Mouse (Mus musculus) E14TG2a.4 (cell line): ENCODE measurements around the gene Map2k4.

ENCODE experiments used
- CTCF ChIP-seq: conservative IDR thresholded peaks from 2 replicates; pipeline ENCODE4 v1.5.1; 2014; ENCODE audit warnings: low read length
- POU5F1 ChIP-seq: IDR thresholded peaks from 2 replicates; pipeline ENCODE4 v1.6.1; 2014; ENCODE audit warnings: low read length, borderline replicate concordance

DNA sequence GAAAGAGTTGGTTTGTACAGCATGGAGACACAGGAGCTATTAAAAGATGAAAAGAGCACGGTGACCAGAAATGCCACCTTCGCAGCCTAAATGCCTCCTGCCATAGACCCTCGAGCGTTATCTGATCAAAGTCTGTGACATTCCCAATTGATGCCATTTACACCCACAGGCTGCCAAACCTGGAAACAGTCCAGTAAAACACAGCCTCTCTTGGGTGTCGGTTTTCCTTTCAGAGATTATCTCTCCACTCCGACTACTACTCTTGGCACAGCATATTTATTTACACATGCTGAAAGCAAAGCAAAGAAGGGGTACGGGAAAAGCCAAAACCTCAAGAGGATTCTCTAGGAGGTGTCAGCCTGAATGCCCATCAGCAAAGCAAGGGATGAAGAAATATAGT is 136.7 kb downstream of the Map2k4 start:
- TF ChIP-seq CTCF = no peak
- TF ChIP-seq POU5F1 = no peak
